Mouse (Mus musculus) heart, postnatal 10 days (tissue): ENCODE data around the gene Ptpn3. TPM values are rescaled to one million over a fixed set of nuclear protein-coding genes. Genes with fewer than 3 reads are reported as not detected.
"Not testable (repeated sequence)": the region's sequence is repeated elsewhere in the genome, so short reads cannot be mapped to it uniquely, and the experiment has no call there.

Source experiments
- DNase-seq, 2 experiments: peaks; one replicate each; pipeline ENCODE4 v3.0.0; 2021
- intact Hi-C: fragments of 180-260 bp; cut with DNase I; formaldehyde crosslinking; loops from one replicate; pipeline ENCODE4 v1.15.1; 2025
- total RNA-seq, 2 experiments: library from RNA; stranded (reverse); gene quantifications; 2 replicates each; pipeline ENCODE4 v1.2.3; 2021

Gene Ptpn3
- total RNA-seq, 2 experiments from 2014 or later = 25.2 to 26.1 TPM

DNA sequence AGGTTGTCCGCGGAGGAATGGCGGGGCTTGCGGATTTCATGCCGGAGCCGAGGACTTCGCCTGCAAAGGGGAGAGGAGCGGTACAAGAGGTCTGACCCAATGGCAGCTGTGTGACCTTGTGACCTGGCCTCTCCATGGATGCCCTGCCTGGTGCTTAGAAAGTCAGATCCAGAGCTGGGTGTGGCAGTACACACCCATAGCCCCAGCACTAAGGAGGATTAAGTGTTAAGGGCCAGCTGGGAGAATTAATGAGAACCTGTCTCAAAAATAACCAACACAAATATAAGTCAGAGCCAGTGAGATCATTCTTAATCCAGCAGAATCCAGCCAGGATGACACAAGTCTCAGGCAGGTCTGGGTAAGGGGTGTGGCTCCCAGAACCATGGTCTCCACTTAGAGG, 69.2 kb downstream of the Ptpn3 start:
- intact Hi-C loops = no loop called here
- no peak for DNase-seq

DNA sequence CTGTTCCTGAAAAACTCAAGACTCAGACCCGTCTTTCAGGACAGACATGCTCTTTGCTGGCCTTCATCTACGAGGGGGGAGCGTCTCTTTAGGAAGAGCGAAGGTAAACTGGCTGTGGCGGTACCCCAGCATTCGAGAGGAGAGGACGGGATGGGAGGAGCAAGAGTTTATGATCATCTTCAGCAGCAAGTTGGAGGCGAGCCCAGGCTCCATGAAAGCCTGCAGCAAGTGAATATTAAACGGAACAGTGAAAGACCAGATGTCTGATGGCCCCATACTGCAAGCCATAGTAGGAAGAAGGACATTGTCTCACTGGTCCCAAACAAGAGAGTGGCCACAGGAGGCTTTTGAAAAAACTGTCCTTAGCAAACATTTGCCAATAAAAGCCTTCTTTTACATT, 70.3 kb downstream of the Ptpn3 start:
- DNase-seq = no peak
- intact Hi-C loops = no loop called here

DNA sequence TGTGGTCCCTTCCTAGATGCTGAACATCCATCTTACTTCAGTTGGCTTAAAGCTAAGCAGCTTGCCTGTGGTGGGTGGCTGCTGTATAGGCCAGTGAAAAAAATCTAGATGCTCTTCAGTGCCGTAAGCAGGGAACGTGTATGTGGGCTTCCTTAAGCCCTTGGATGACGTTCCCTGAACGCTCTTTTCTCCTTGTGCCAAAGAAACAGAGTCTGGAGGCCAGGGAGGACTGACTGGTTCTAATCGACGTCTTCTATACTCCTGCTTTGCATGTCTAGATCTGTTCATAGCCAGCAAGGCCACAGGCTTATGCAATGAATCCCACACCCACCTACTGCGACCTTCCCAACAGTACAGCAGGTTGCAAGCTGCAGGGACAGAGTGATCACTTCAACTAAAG, 71.3 kb downstream of the Ptpn3 start:
- DNase-seq = no peak
- intact Hi-C loops = no loop called here

DNA sequence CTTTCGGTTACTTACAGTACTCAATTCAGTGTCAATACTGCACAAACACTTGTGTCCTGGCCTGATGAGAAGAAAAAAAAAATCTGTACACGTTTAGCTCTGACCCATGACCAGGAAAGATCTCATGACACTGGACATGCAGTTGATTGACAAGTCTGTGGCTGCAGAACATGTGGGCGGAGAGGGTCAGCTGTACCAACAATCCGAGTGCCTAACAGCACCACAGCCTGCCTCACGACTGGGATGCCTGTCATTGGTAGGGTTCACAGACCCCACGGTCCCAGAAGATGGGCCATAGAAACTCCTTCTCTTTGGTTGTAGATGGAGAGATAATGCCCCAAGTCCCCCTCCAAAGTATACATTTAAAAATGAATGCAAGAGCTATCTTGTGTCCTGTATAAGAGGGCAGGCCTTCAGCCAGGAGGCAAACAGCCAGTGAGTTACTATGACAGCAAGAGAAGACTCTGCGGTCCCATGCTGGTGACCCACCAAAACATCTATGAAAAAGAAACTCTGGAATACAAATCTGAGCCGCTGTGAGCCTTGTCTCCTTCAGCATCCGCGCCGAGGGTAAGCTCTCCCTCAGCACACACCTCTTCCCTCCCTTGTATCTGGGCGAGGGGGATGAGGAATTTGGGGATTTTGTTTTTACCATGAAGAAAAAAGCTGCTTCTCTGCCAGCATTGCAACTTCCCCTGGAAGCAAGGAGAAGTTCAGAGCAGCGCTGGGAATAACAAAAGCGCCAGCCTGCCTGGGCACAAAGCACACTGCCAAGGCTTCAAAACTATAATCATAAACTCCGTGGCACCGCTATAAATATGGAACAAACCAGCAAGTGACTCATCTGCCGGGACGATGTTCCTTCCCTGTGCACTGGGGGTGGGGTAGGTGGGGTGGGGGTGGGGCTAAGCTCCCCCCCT, 72.8 kb downstream of the Ptpn3 start:
- intact Hi-C loops = no loop called here

DNA sequence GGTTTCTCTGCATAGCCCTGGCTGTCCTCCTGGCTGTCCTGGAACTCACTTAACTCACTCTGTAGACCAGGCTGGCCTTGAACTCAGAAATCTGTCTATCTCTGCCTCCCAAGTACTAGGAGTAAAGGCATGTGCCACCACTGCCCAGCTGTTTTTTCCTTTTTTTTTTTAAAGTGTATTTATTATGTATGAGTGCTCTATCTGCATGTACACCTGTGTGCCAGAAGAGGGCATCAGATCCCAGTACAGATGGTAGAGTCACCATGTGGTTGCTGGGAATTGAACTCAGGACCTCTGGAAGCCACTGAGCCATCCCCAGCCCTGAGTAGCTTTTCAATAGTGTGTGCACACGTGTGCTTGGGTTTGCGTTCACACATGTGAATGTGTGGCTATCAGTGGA, 76.9 kb downstream of the Ptpn3 start:
- no peak for DNase-seq
- intact Hi-C loops = no loop called here

More for the DNA sequence above, 72.8 kb downstream of the Ptpn3 start:
- no peak for DNase-seq

DNA sequence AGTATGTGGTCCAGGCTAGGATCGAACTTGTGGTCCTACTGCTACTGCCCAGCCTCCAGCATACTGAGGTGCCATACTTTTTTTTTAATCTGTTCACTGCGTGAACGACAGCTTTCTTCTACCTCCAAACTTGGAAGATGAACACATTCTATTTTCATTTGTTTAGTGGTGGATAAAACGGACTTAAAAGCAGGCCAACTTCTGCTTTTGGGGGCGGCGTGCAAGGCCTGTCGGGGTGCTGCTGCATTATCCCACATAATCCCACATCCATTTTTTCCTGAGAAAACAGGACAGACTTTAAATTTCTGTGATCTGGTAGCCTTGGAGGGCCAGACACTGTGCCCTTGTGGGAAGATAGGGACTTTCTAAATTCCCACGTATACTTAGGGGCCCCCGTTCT, 83.9 kb downstream of the Ptpn3 start:
- intact Hi-C loops = no loop called here
- no peak for DNase-seq

DNA sequence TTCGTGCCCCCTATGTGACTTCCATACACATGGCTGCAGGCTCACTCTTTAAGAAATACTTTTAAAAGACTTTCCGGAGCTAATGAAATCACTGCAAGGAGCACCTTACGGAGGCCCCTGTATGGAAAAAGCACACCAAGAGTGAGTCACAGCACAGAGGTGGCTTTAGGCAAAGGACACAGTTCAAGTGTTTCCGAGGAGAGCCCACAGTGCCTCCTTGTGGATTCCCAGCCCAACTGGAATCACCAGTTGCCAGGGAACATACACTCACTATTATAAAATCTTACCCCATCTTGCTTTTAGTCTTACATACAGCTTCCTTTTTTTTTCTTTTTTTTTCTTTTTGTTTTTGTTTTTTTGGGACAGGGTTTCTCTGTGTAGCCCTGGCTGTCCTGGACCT, 85.1 kb downstream of the Ptpn3 start:
- intact Hi-C loops = no loop called here
- DNase-seq = no peak

DNA sequence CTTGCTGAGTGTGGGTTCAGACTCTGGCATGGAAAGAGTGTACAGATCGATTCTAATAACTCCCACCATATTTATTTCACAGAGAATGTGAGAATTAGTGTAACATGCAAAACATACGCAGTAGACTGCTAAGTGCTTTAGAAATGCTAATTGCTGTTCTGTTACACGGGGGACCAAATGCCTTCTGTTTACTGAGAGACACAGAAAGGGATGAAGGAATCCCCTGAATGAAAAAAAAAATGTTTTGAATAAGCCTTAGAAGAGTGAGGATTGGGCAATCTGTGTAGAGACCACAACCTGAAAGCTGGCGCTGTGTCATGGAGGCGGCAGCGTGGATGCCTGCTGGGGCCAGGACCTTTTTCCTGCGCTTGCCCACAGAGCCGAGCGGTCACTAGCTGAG, 86.8 kb downstream of the Ptpn3 start:
- DNase-seq = no peak
- intact Hi-C loops = no loop called here

DNA sequence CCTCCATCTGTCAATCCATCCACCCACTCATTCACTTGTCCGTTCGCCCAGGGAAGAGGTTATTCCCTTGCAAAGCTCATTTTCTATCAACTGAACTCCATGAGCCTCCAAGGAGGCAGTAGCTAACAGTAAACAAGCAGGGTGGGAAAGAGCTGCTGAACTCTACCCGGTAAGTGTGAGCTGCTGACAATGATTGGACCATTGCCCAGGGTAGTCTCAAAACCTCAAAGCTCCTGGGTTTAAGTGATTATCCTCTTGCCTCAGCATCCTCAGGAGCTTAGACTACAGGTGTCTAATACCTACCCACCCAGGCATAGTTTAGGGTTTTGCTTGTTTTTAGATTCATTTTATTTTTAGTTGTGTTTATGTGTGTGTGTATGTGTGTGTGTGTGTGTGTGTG, 87.5 kb downstream of the Ptpn3 start:
- no peak for DNase-seq
- intact Hi-C loops = no loop called here

DNA sequence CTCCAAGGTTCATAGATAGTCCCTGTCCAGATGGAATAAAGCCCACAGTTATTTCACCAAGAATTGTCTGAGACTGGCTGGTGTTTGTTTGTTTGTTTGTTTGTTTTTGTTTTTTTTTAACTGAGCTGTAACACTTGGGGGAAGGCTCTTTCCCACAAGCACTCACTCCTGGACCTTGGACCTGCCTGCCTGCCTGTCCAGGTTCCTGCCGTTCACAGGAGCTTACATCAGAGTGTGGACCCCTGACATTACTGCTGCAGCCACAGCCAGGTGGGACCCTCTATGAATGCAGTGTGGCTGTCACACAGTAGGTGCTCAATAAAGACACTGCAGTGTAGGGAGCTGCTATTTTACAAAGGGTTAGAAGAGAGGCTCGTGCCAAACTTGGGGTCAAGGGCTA, 89.9 kb downstream of the Ptpn3 start:
- no peak for DNase-seq
- intact Hi-C loops = no loop called here

DNA sequence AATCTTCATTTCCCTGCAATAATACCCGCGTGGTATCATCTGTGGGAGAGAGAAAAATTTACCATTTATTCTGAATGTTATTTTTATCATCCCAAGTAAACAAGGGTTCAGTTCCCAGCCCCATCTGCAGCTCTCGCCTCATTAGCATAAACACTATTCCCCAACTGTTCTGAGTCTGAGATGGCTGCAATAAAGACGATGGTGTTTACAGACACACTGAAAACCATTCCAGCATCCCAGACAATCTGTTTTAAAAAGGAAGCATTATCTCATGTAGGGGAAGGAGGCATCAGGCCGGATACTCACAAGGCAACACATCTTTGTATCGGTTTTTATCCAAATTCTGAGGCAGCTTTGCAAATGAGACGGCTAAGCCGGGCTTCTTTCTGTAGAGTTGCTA, 95.7 kb downstream of the Ptpn3 start:
- DNase-seq = no peak
- intact Hi-C loops = no loop called here

DNA sequence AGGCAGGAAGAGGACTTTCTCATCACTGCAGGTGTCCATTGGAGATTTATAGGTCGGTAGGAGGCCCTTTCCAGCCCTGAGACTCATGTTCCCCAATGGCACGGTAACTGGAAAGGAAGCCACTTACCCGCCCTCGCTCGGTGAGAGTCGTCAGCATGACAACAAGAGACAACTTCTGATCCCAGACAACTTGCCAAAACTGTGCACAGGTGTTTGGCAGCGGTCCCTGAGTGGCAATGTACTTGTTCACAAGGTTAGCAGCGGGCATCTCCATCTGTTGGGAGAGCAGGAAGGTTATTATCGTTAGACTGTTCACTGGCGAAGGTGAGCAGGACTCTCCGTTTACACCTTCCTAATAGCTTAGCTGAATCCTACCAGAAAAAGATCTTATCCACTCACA, 96.9 kb downstream of the Ptpn3 start:
- intact Hi-C loops = no loop called here
- peak; percentile 24 to 25 for DNase-seq

DNA sequence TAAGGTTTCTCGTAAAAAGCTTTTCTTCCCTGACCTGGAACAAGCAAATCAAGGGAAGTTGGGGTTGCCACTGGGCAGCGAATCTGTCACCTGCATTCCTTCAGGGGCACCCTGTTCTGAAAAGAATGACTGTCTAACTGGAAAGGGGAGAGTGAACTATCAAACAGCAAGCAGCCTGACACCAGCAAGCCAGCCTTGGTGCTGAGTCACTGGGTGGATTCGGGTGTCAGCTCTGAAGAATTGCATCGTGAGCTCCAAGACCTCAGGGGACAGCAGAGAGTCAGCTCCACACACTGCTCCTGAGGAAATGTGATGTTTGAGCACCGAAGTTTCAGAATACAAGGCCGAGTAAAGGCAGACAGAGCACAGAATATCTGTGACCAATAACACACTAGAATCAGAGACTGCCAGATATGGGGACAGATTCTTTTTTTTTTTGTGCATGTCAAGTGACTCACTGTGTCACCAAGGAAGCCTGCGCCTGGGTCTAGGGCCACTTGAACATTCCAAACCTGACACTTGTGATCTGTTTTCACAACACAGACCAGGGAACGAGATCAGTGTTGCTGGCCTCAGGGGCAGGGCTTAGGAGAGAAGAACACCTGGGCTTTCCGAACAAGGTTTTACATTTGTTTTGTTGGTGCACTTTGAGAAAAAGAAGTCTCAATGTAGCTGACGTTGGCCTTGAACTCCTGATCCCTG, 98.8 kb downstream of the Ptpn3 start:
- peak; percentile 33 to 34 for DNase-seq
- intact Hi-C loops = no loop called here

DNA sequence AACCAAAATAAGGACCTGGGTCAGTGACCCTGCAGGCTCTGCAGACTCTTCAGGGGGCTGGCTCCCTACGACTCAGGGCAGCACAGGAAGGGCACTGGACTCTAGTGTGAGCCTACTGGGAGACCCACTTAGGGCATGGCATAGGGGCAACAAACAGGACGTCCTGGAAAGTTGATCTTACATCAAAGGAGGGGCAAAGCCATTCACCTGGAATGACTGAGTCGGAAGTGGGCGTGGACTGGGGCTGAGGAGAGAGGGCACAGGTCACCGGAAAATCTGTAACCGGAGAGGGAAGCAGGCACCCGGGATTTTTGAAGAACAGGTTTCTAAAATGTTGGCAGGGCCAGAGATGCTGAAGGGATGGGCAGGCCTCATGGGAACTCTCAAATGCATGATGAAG, 99.5 kb downstream of the Ptpn3 start:
- intact Hi-C loops = no loop called here
- DNase-seq = no peak

DNA sequence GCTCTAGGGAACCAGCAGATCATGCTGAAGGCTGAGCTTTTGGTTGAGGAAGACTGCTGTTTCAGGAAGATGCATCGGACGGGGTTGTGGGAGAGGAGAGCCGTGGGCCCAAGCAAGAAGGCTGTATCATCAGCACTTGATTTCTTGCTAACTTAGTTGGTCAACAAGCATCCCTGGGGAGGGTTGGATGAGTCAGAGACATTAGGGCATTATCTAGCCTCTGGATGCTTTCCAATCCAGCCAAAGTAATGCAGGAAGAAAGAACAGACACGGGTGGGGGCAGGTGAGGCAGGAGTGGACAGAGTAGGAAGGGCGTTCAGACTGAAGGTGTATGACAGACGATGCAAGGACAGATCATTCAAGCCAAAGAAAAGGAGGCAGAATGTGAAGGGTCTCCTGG, 101.0 kb downstream of the Ptpn3 start:
- no peak for DNase-seq
- intact Hi-C loops = no loop called here

DNA sequence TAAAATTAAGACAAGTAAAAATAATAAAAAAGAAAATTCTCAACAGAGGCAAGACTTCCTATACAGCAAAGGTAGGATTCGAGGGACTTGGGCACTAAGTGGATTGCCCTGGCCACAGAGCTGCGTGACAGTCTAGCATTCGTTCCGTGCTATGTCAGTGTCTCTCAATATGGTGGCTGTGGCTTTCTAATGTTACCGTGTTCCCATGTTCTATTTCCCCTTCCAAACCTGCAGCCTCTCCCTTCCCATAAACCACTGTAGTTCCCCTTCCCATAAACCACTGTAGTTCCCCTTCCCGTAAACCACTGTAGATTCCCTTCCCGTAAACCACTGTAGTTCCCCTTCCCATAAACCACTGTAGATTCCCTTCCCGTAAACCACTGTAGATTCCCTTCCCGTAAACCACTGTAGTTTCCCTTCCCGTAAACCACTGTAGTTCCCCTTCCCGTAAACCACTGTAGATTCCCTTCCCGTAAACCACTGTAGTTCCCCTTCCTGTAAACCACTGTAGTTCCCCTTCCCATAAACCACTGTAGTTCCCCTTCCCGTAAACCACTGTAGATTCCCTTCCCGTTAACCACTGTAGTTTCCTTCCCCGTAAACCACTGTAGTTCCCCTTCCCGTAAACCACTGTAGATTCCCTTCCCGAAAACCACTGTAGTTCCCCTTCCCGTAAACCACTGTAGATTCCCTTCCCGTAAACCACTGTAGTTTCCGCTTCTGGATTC, 102.8 kb downstream of the Ptpn3 start:
- intact Hi-C loops, DNase-seq: not testable (repeated sequence)

DNA sequence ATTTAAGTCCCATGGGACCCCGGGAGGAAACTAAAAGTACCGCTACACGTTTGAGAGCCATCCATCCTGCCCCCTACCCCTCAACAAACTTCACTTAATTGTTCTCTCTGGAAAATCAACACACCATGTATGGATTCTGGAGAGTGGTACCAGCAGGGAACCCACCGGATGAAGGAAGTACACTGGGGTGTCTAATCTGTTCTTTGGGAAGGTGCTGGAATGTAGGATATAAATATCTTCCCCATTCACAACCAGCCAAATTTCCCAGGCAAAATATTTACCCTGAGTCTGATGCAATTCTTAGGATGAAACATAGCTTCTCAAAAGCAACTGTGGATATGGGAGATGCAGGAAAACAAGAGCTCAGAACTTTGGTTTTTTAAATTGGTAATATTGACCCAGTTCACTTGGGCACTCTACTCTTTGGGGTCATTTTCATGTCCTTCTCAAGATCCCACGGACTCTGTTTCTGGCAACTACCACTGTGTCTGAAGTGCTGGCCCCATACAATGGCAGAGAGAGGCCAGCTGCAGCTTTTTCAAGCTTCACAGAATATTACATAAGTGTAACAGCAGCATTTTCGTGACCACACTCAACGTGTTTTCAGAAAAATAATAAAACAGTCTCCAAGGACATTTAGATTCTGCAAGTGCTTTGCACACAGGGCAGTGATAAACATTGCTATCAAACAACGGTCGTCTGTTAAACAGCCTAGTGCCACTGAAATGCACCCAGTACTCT, 109.9 kb downstream of the Ptpn3 start:
- DNase-seq = no peak
- intact Hi-C loops = no loop called here

DNA sequence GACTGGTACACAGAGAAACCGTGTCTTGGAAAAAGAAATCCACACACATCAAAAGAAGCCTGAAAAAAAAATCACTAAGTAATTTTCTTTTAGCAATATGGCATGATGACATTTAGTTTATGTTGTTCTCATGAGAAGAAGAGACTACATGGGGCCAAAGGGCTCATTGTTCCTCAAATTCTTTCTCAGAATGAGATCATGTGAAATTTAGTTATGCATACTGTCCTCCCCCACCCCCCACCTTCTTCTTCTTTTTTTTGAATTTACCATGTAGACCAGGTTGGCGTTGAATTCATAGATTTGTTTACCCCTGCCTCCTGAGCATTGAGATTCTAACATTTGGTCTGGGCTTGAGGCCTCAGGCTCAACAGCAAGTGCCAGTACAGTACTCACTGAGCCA, 111.8 kb downstream of the Ptpn3 start:
- intact Hi-C loops = no loop called here
- DNase-seq = no peak

DNA sequence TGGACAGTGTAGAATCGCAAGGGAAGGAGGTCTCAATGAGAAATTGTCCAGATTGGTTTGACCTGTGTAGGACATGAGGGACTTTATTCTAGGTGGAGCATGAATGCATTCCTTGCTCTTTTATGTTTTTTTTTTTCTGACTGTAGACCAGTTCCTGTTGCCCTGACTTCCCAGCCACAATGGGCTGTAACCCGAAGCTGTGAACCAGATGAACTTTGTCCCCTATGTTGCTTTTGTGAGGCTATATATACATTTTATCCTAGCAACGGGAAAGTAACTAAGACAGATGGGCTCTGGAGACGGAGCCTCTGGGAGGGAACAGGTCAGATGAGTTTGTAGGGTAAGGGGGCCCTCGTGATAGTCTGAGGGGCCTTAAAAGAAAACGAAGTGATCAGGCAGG, 115.6 kb downstream of the Ptpn3 start:
- DNase-seq = no peak
- intact Hi-C loops = no loop called here

DNA sequence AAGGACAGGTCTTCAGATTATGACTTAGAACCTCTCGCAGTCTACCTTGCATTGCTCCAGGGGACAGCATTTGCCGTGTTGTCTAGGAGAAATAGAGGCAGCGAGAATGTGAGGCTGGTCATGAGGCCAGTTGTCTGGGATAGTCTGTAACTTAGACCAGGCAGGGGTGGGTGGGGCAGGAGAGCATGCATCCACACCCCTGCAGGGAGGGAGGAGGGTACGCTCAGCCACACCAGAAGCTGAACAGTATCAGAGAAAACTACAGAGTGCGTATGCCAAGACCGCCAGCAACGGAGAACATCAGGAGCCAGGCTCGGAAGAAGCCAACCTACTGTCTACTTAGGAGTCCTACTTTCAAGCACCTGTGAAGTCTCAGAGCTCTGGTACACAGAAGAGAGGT, 116.2 kb downstream of the Ptpn3 start:
- DNase-seq = no peak
- intact Hi-C loops = no loop called here

DNA sequence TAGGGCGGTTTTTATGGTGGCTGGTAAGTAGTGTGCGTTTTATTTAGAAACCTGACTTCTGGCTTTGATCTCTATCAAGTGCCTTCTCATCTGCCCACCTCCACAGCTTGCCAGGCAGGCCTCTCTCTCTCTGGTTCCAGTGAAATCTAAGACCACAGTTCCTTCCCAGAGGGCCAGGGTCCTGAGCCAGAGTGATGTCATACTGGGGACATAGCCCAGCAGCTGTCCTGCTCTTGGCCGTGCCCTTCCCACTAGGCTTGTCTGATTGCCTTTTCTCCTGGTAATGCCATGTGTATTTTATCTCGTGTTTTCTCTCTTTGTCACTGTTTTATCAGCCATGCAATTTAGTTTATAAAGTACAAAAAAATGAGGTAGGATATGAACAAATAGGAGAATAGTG, 118.1 kb downstream of the Ptpn3 start:
- no peak for DNase-seq
- intact Hi-C loops = no loop called here
